Mouse (Mus musculus): ENCODE data around the gene Creld1. TPM values are rescaled to one million over a fixed set of nuclear protein-coding genes. Genes with fewer than 3 reads are reported as not detected.

Creld1 gene
- polyA plus RNA-seq, 1 experiment from 2014 or later, result 11.2 TPM

DNA sequence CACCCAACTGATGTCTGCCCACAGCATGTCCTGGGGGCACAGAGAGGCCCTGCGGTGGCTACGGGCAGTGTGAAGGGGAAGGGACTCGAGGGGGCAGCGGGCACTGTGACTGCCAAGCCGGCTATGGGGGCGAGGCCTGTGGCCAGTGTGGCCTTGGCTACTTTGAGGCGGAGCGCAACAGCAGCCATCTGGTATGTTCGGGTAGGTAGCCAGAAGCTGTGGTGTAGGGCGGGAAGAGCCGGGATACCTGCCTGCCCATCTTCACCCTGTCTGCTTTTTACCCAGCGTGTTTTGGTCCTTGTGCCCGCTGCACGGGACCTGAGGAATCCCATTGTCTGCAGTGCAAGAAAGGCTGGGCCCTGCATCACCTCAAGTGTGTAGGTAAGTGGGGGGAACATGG is 6.3 kb downstream of the Creld1 start:
- no peak for ATAC-seq (ENCODE audit: insufficient number of reproducible peaks, low FRiP score, low TSS enrichment, low read depth)
- Histone ChIP-seq H3K4me1 (ENCODE audit: control insufficient read depth, insufficient read depth, low read length) (peaks cover 13% of the 10 kb centered on the region), H3K27me3 (ENCODE audit: control insufficient read depth, insufficient read depth, low read length) (peaks cover 2% of the 10 kb centered on the region), H3K36me3 (ENCODE audit: control insufficient read depth, insufficient read depth, low read length) (no peaks in the 10 kb centered on the region; the same call in 1 of the 2 replicates), H3K9me3 (ENCODE audit: control insufficient read depth, low read length) (no peaks in the 10 kb centered on the region), H3K4me2 (ENCODE audit: low read depth, severe bottlenecking) (no peak overlapping the region), H3K9ac (ENCODE audit: low read length) (no peak overlapping the region), H3K27ac (replicated peaks; ENCODE audit: low read depth, low read length) (no peak overlapping the region), H3K4me3 (ENCODE audit: low read depth, low read length) (no peak overlapping the region)
- 95% methylated on average over 14 of the region's 14 CpGs for WGBS
- no peak for DNase-seq (ENCODE audit: low spot score)

GRCm38 (mm10) chr6:113492101-113492864 is 9.2 kb downstream of the Creld1 start:
- H3K27ac ChIP-seq (replicated peaks; ENCODE audit: low read depth, low read length), result no peak overlapping the region
- peaks cover 16% of the 10 kb centered on the region for H3K27me3 ChIP-seq (ENCODE audit: control insufficient read depth, insufficient read depth, low read length)
- H3K4me3 ChIP-seq (ENCODE audit: low read depth, low read length), result no peak overlapping the region
- DNase-seq (ENCODE audit: low spot score) (no peak), ATAC-seq (ENCODE audit: insufficient number of reproducible peaks, low FRiP score, low TSS enrichment, low read depth) (no peak)
- H3K4me2 ChIP-seq (ENCODE audit: low read depth, severe bottlenecking), result no peak overlapping the region
- no peaks in the 10 kb centered on the region for H3K9me3 ChIP-seq (ENCODE audit: control insufficient read depth, low read length)
- 67% methylated on average over 24 of the region's 24 CpGs for WGBS
- H3K9ac ChIP-seq (ENCODE audit: low read length), result no peak overlapping the region
- H3K4me1 ChIP-seq (ENCODE audit: control insufficient read depth, insufficient read depth, low read length), result peaks cover 8% of the 10 kb centered on the region; the same call in 1 of the 2 replicates
- H3K36me3 ChIP-seq (ENCODE audit: control insufficient read depth, insufficient read depth, low read length), result no peaks in the 10 kb centered on the region; the same call in 1 of the 2 replicates

GRCm38 (mm10) chr6:113494258-113494788 is 11.2 kb downstream of the Creld1 start:
- Histone ChIP-seq H3K9me3 (ENCODE audit: control insufficient read depth, low read length) (no peaks in the 10 kb centered on the region), H3K4me3 (ENCODE audit: low read depth, low read length) (peak overlapping the region; percentile 33), H3K4me1 (ENCODE audit: control insufficient read depth, insufficient read depth, low read length) (0 out of 2 replicates have a peak, but pooled peaks cover 5% of the 10 kb centered on the region), H3K4me2 (ENCODE audit: low read depth, severe bottlenecking) (peak overlapping the region; percentile 49), H3K9ac (ENCODE audit: low read length) (peak overlapping the region; percentile 18; the same call in 1 of the 2 replicates), H3K36me3 (ENCODE audit: control insufficient read depth, insufficient read depth, low read length) (no peaks in the 10 kb centered on the region; the same call in 1 of the 2 replicates), H3K27ac (replicated peaks; ENCODE audit: low read depth, low read length) (no peak overlapping the region), H3K27me3 (ENCODE audit: control insufficient read depth, insufficient read depth, low read length) (peaks cover 16% of the 10 kb centered on the region)
- ATAC-seq (ENCODE audit: insufficient number of reproducible peaks, low FRiP score, low TSS enrichment, low read depth) (peak; percentile 63), DNase-seq (ENCODE audit: low spot score) (peak; percentile 81)
- WGBS, result 1% methylated on average over 54 of the region's 54 CpGs

DNA sequence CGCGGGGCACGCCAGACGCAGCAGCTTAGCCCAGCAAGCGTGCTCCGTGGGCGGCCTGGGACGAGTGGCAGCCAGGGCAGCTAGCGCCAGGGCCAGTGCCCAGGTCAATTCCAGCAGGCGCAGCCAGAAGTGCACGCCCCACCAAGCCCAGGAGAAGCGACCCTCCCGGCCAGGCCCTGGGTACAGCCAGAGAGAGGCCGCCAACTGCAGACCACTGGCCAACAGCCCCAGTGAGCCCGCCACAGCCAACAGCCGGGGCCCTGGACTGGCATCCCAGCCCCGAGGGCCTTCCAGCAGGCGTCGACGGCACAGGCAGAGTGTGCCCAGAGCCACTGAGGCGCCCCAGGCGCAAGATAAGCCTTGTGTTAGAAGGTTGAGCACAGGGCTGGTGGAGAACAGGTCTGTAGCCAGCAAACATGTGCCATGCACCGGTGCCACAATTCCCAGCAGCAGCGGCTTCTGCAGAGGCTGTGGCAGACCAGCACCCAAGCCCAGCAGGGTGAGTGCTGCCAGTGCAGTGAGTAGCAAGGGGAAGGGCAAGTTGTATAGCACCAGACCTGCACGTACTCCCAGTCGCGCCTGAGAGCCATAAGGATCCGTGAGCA is 12.1 kb downstream of the Creld1 start:
- H3K4me3 ChIP-seq (ENCODE audit: low read depth, low read length), result peak overlapping the region; percentile 33; the same call in 1 of the 2 replicates
- no peaks in the 10 kb centered on the region for H3K9me3 ChIP-seq (ENCODE audit: control insufficient read depth, low read length)
- H3K4me2 ChIP-seq (ENCODE audit: low read depth, severe bottlenecking), result peak overlapping the region; percentile 49
- H3K27me3 ChIP-seq (ENCODE audit: control insufficient read depth, insufficient read depth, low read length), result peaks cover 16% of the 10 kb centered on the region
- no peak for ATAC-seq (ENCODE audit: insufficient number of reproducible peaks, low FRiP score, low TSS enrichment, low read depth)
- no peaks in the 10 kb centered on the region; the same call in 1 of the 2 replicates for H3K36me3 ChIP-seq (ENCODE audit: control insufficient read depth, insufficient read depth, low read length)
- 0 out of 2 replicates have a peak, but pooled peaks cover 5% of the 10 kb centered on the region for H3K4me1 ChIP-seq (ENCODE audit: control insufficient read depth, insufficient read depth, low read length)
- H3K27ac ChIP-seq (replicated peaks; ENCODE audit: low read depth, low read length), result no peak overlapping the region
- WGBS, result 41% methylated on average over 28 of the region's 28 CpGs
- DNase-seq (ENCODE audit: low spot score), result peak; percentile 30
- 0 out of 2 replicates have a peak overlapping the region, but pooled peaks have one; percentile 12 for H3K9ac ChIP-seq (ENCODE audit: low read length)

- WGBS, result 77% methylated on average over 6 of the region's 6 CpGs
Observed at GRCm38 (mm10) chr6:113499346-113499745, 16.2 kb downstream of the Creld1 start.

DNA sequence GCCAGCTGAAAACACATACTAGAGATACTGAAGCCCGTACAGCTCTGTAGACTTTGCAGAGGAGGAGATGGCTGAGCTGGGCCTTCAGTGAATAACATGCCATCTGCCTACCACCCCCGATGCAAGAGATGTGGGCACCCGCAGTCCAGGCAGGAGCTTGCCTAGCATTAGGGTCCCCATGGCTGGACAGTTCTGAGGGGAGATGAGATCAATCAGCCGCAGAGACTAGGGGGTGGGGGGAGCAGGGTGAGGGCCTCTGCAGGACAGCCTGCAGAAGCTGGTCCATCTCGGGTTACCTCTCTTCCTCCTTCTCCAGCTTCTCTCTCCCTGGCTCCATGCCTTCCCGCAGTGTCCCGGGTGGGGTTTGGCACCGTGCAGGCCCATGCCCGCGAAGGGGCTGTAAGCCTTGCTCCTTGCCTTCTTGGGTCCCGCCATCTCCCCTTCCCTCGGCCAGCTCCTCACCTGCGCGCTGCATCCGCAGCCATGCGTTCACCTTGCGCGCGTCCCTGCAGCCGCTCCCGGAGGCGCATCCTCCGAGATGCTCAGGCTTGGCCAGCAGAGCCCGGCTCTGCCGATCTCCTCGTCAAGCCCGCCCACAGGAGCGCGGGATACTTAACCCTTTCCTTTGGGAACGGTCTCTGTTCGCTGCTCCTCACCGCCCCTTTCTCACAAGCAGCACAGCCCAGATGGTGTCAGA is 18.4 kb downstream of the Creld1 start, which contains the start of gene Prrt3:
Prrt3 (minus strand) TSS at position 544 of the 697 bp plus-strand sequence.
- peak within 1 kb of the TSS; percentile 57 for H3K9ac ChIP-seq (ENCODE audit: low read length)
- H3K4me1 ChIP-seq (ENCODE audit: control insufficient read depth, insufficient read depth, low read length), result no peaks in the 10 kb centered on the region
- no peak within 1 kb of the TSS for H3K27ac ChIP-seq (replicated peaks; ENCODE audit: low read depth, low read length)
- H3K4me3 ChIP-seq (ENCODE audit: low read depth, low read length), result peak within 1 kb of the TSS; percentile 34
- WGBS, result 4% methylated on average over 32 of the region's 32 CpGs
- peak within 1 kb of the TSS; percentile 63 for H3K4me2 ChIP-seq (ENCODE audit: low read depth, severe bottlenecking)
- DNase-seq (ENCODE audit: low spot score) (peak; percentile 50), ATAC-seq (ENCODE audit: insufficient number of reproducible peaks, low FRiP score, low TSS enrichment, low read depth) (peak; percentile 46; the same call in 1 of the 2 replicates)
- no peaks in the 10 kb centered on the region for H3K36me3 ChIP-seq (ENCODE audit: control insufficient read depth, insufficient read depth, low read length)
- peaks cover 21% of the 10 kb centered on the region for H3K27me3 ChIP-seq (ENCODE audit: control insufficient read depth, insufficient read depth, low read length)
- H3K9me3 ChIP-seq (ENCODE audit: control insufficient read depth, low read length), result no peaks in the 10 kb centered on the region

More at GRCm38 (mm10) chr6:113499346-113499745, 16.2 kb downstream of the Creld1 start:
- H3K9ac ChIP-seq (ENCODE audit: low read length), result no peak overlapping the region
- peaks cover 36% of the 10 kb centered on the region for H3K27me3 ChIP-seq (ENCODE audit: control insufficient read depth, insufficient read depth, low read length)
- no peak for DNase-seq (ENCODE audit: low spot score)
- ATAC-seq (ENCODE audit: insufficient number of reproducible peaks, low FRiP score, low TSS enrichment, low read depth), result no peak
- H3K4me3 ChIP-seq (ENCODE audit: low read depth, low read length), result no peak overlapping the region
- H3K9me3 ChIP-seq (ENCODE audit: control insufficient read depth, low read length), result no peaks in the 10 kb centered on the region
- H3K4me1 ChIP-seq (ENCODE audit: control insufficient read depth, insufficient read depth, low read length), result 0 out of 2 replicates have a peak, but pooled peaks cover 3% of the 10 kb centered on the region
- H3K4me2 ChIP-seq (ENCODE audit: low read depth, severe bottlenecking), result no peak overlapping the region
- no peak overlapping the region for H3K27ac ChIP-seq (replicated peaks; ENCODE audit: low read depth, low read length)
- H3K36me3 ChIP-seq (ENCODE audit: control insufficient read depth, insufficient read depth, low read length), result no peaks in the 10 kb centered on the region

GRCm38 (mm10) chr6:113502801-113503200 is 19.7 kb downstream of the Creld1 start:
- H3K4me1 ChIP-seq (ENCODE audit: control insufficient read depth, insufficient read depth, low read length), result no peaks in the 10 kb centered on the region
- 86% methylated on average over 2 of the region's 2 CpGs for WGBS
- no peak overlapping the region for H3K4me2 ChIP-seq (ENCODE audit: low read depth, severe bottlenecking)
- H3K9me3 ChIP-seq (ENCODE audit: control insufficient read depth, low read length), result no peaks in the 10 kb centered on the region
- ATAC-seq (ENCODE audit: insufficient number of reproducible peaks, low FRiP score, low TSS enrichment, low read depth) (no peak), DNase-seq (ENCODE audit: low spot score) (no peak)
- peaks cover 21% of the 10 kb centered on the region for H3K27me3 ChIP-seq (ENCODE audit: control insufficient read depth, insufficient read depth, low read length)
- no peaks in the 10 kb centered on the region for H3K36me3 ChIP-seq (ENCODE audit: control insufficient read depth, insufficient read depth, low read length)
- no peak overlapping the region for H3K27ac ChIP-seq (replicated peaks; ENCODE audit: low read depth, low read length)
- H3K9ac ChIP-seq (ENCODE audit: low read length), result no peak overlapping the region
- no peak overlapping the region for H3K4me3 ChIP-seq (ENCODE audit: low read depth, low read length)

- no peak for ATAC-seq (ENCODE audit: insufficient number of reproducible peaks, low FRiP score, low TSS enrichment, low read depth)
Observed at GRCm38 (mm10) chr6:113505689-113506088, 22.6 kb downstream of the Creld1 start.

More at GRCm38 (mm10) chr6:113505689-113506088, 22.6 kb downstream of the Creld1 start:
- no peak overlapping the region for H3K4me2 ChIP-seq (ENCODE audit: low read depth, severe bottlenecking)
- no peak overlapping the region for H3K9ac ChIP-seq (ENCODE audit: low read length)
- DNase-seq (ENCODE audit: low spot score), result no peak
- no peak overlapping the region for H3K27ac ChIP-seq (replicated peaks; ENCODE audit: low read depth, low read length)
- H3K36me3 ChIP-seq (ENCODE audit: control insufficient read depth, insufficient read depth, low read length), result no peaks in the 10 kb centered on the region
- H3K27me3 ChIP-seq (ENCODE audit: control insufficient read depth, insufficient read depth, low read length), result peaks cover 17% of the 10 kb centered on the region
- no peaks in the 10 kb centered on the region for H3K9me3 ChIP-seq (ENCODE audit: control insufficient read depth, low read length)
- WGBS, result 71% methylated on average over 1 of the region's 1 CpGs
- no peak overlapping the region for H3K4me3 ChIP-seq (ENCODE audit: low read depth, low read length)
- no peaks in the 10 kb centered on the region for H3K4me1 ChIP-seq (ENCODE audit: control insufficient read depth, insufficient read depth, low read length)
